In genomic region chr11:76257386-76257785, GRCm38 (mm10) we compare ENCODE assay signal across 1 mouse cellular context.
TF ChIP-seq lines count a peak whose summit lies in the region.

No protein-coding gene starts in this region.

TF ChIP-seq in myocyte, 11 proteins besides CTCF, POLR2A, EP300 and RAD21 (continued from another document):
- TF ChIP-seq SRF (IDR thresholded peaks at IDR 0.05; ENCODE audit: control insufficient read depth, insufficient read length, low read depth) (no peak), POLR2AphosphoS2 (IDR thresholded peaks at IDR 0.05; ENCODE audit: insufficient read length, low read depth) (no peak), MYOG (IDR thresholded peaks at IDR 0.05; ENCODE audit: control insufficient read depth in 1 of 3, insufficient read depth in 1 of 3, insufficient read length in 2 of 3, low read depth in 2 of 3) (peak; percentile 55 to 79 (median 71)), TCF3 (IDR thresholded peaks at IDR 0.05; ENCODE audit: insufficient read length, low read depth) (no peak), MAX (IDR thresholded peaks at IDR 0.05; ENCODE audit: low read depth) (no peak), MYOD1 (IDR thresholded peaks at IDR 0.05; ENCODE audit: control insufficient read depth in 1 of 3, insufficient read length in 2 of 3, low read depth in 2 of 3) (peak in 2 of 3 experiments; percentile 30 to 68)
TF ChIP-seq in myocyte: peak in this region for 3.
